Mouse (Mus musculus) forebrain, postnatal 0 days (tissue): ENCODE measurements at regions not wholly inside any gene's neighbourhood (a gene's known extent, or its start where the extent isn't known, plus 50 kb on each side); places are given as distances from the start of the nearest gene placed in this dataset.

ENCODE experiments used
- ATAC-seq: fragments of 200-750 bp; cut with Nextera tagmentation; 2 replicates; pipeline ENCODE4 v1.8.0; 2017; ENCODE audit warnings: mild to moderate bottlenecking, moderate library complexity
- DNase-seq: peaks from one replicate; pipeline ENCODE4 v3.0.0-alpha.2; 2015
- H3K27ac ChIP-seq: fragments of 300-500 bp; sonication (generic); 2 replicates; pipeline ENCODE4 v1.5.1; 2014; ENCODE audit warnings: low read depth, mild to moderate bottlenecking, antibody characterized with exemption, low read length, moderate library complexity, mixed read lengths
- H3K27me3 ChIP-seq: fragments of 300-500 bp; sonication (generic); 2 replicates; pipeline ENCODE4 v1.6.1; 2014; ENCODE audit warnings: mild to moderate bottlenecking, low read length, mixed read lengths; ENCODE audit not compliant: insufficient read depth
- H3K36me3 ChIP-seq: fragments of 300-500 bp; sonication (generic); 2 replicates; pipeline ENCODE4 v1.6.1; 2014; ENCODE audit warnings: mild to moderate bottlenecking, moderate library complexity; ENCODE audit not compliant: insufficient read depth
- H3K4me1 ChIP-seq: fragments of 300-500 bp; sonication (generic); 2 replicates; pipeline ENCODE4 v1.6.1; 2014; ENCODE audit warnings: antibody characterized with exemption; ENCODE audit not compliant: insufficient read depth
- H3K4me2 ChIP-seq: fragments of 300-500 bp; sonication (generic); 2 replicates; pipeline ENCODE4 v1.6.1; 2014; ENCODE audit warnings: low read depth, mild to moderate bottlenecking, moderate library complexity
- H3K4me3 ChIP-seq: fragments of 300-500 bp; sonication (generic); 2 replicates; pipeline ENCODE4 v1.5.1; 2014; ENCODE audit warnings: low read depth, low read length, mixed read lengths
- H3K9ac ChIP-seq: fragments of 300-500 bp; sonication (generic); 2 replicates; pipeline ENCODE4 v1.6.1; 2014; ENCODE audit warnings: mild to moderate bottlenecking
- H3K9me3 ChIP-seq: fragments of 300-500 bp; sonication (generic); 2 replicates; pipeline ENCODE4 v1.6.1; 2016; ENCODE audit warnings: low read length
- CTCF ChIP-seq: sonication (generic); IDR thresholded peaks from 2 replicates; pipeline ENCODE4 v1.5.1; 2016; ENCODE audit warnings: antibody characterized with exemption, control low read depth, low read depth
- WGBS: fragments of 180-500 bp; shearing (Covaris S2); extraction: QIAGEN DNeasy Blood & Tissue Kit; methylation state at CpG from one replicate; pipeline ENCODE4 v1.1.7; 2014; 5-methylcytosine and 5-hydroxymethylcytosine counted together

- Histone ChIP-seq H3K4me3 (no peak overlapping the region), H3K9me3 (no peaks in the 10 kb centered on the region), H3K4me2 (no peak overlapping the region), H3K36me3 (no peaks in the 10 kb centered on the region), H3K27ac (no peak overlapping the region), H3K27me3 (no peaks in the 10 kb centered on the region), H3K9ac (no peak overlapping the region), H3K4me1 (no peaks in the 10 kb centered on the region)
- DNase-seq (no peak), ATAC-seq (no peak)
- WGBS, result 89% methylated on average over 3 of the region's 3 CpGs
- TF ChIP-seq CTCF, result no peak
Observed at GRCm38 (mm10) chr10:55096223-55096622, 1010.5 kb upstream of the Msl3l2 start.

GRCm38 (mm10) chr10:55097225-55097624 is 1009.5 kb upstream of the Msl3l2 start:
- no peak overlapping the region for H3K9ac ChIP-seq
- H3K9me3 ChIP-seq, result no peaks in the 10 kb centered on the region
- ATAC-seq (peak; percentile 64), DNase-seq (no peak)
- H3K27ac ChIP-seq, result no peak overlapping the region
- WGBS, result 77% methylated on average over 5 of the region's 5 CpGs
- H3K4me1 ChIP-seq, result no peaks in the 10 kb centered on the region
- H3K4me3 ChIP-seq, result no peak overlapping the region
- H3K4me2 ChIP-seq, result no peak overlapping the region
- TF ChIP-seq CTCF, result no peak
- no peaks in the 10 kb centered on the region for H3K27me3 ChIP-seq
- H3K36me3 ChIP-seq, result no peaks in the 10 kb centered on the region

GRCm38 (mm10) chr10:55098278-55098677 is 1008.4 kb upstream of the Msl3l2 start:
- Histone ChIP-seq H3K9me3 (no peaks in the 10 kb centered on the region), H3K27ac (no peak overlapping the region), H3K4me3 (no peak overlapping the region), H3K4me2 (no peak overlapping the region), H3K36me3 (no peaks in the 10 kb centered on the region), H3K9ac (no peak overlapping the region), H3K27me3 (no peaks in the 10 kb centered on the region), H3K4me1 (no peaks in the 10 kb centered on the region)
- no peak for DNase-seq
- no peak for TF ChIP-seq CTCF
- no peak for ATAC-seq

GRCm38 (mm10) chr10:55112217-55112616 is 994.5 kb upstream of the Msl3l2 start:
- peak; percentile 71; the same call in 1 of the 2 replicates for ATAC-seq
- Histone ChIP-seq H3K9ac (no peak overlapping the region), H3K27me3 (no peaks in the 10 kb centered on the region), H3K9me3 (no peaks in the 10 kb centered on the region), H3K27ac (no peak overlapping the region), H3K4me1 (no peaks in the 10 kb centered on the region), H3K36me3 (no peaks in the 10 kb centered on the region), H3K4me2 (no peak overlapping the region), H3K4me3 (no peak overlapping the region)
- peak; percentile 24 for DNase-seq
- TF ChIP-seq CTCF, result no peak
- WGBS, result 29% methylated on average over 2 of the region's 2 CpGs

GRCm38 (mm10) chr10:55148190-55148589 is 958.5 kb upstream of the Msl3l2 start:
- H3K9ac ChIP-seq, result no peak overlapping the region
- ATAC-seq, result no peak
- H3K4me3 ChIP-seq, result no peak overlapping the region
- no peaks in the 10 kb centered on the region for H3K9me3 ChIP-seq
- no peak overlapping the region for H3K4me2 ChIP-seq
- TF ChIP-seq CTCF, result no peak
- no peak overlapping the region for H3K27ac ChIP-seq
- no peaks in the 10 kb centered on the region for H3K4me1 ChIP-seq
- no peaks in the 10 kb centered on the region for H3K27me3 ChIP-seq
- H3K36me3 ChIP-seq, result no peaks in the 10 kb centered on the region
- 74% methylated on average over 3 of the region's 3 CpGs for WGBS
- no peak for DNase-seq

GRCm38 (mm10) chr10:55192176-55192575 is 914.5 kb upstream of the Msl3l2 start:
- Histone ChIP-seq H3K9me3 (no peaks in the 10 kb centered on the region), H3K4me2 (no peak overlapping the region), H3K27me3 (no peaks in the 10 kb centered on the region), H3K27ac (no peak overlapping the region), H3K4me1 (no peaks in the 10 kb centered on the region), H3K9ac (no peak overlapping the region), H3K4me3 (no peak overlapping the region), H3K36me3 (no peaks in the 10 kb centered on the region)
- DNase-seq (no peak), ATAC-seq (no peak)
- no peak for TF ChIP-seq CTCF

GRCm38 (mm10) chr10:55194144-55194543 is 912.6 kb upstream of the Msl3l2 start:
- 79% methylated on average over 1 of the region's 1 CpGs for WGBS
- ATAC-seq, result no peak

GRCm38 (mm10) chr10:55195266-55195665 is 911.5 kb upstream of the Msl3l2 start:
- no peak for TF ChIP-seq CTCF
- Histone ChIP-seq H3K27me3 (no peaks in the 10 kb centered on the region), H3K9ac (no peak overlapping the region), H3K4me3 (no peak overlapping the region), H3K36me3 (no peaks in the 10 kb centered on the region), H3K9me3 (no peaks in the 10 kb centered on the region), H3K4me2 (no peak overlapping the region), H3K27ac (no peak overlapping the region), H3K4me1 (no peaks in the 10 kb centered on the region)
- WGBS, result 82% methylated on average over 3 of the region's 3 CpGs
- ATAC-seq, result no peak
- no peak for DNase-seq

More at GRCm38 (mm10) chr10:55194144-55194543, 912.6 kb upstream of the Msl3l2 start:
- Histone ChIP-seq H3K9ac (no peak overlapping the region), H3K27ac (no peak overlapping the region), H3K4me3 (no peak overlapping the region), H3K9me3 (no peaks in the 10 kb centered on the region), H3K4me2 (no peak overlapping the region), H3K4me1 (no peaks in the 10 kb centered on the region), H3K36me3 (no peaks in the 10 kb centered on the region), H3K27me3 (no peaks in the 10 kb centered on the region)
- DNase-seq, result no peak
- no peak for TF ChIP-seq CTCF
